ENCODE assay signal across 7 mouse cellular contexts in genomic region chr4:108030888-108031501, GRCm38 (mm10).
DNase-seq lines count a peak whose midpoint lies in the region; ATAC-seq and TF ChIP-seq lines count a peak whose summit lies in the region.

No protein-coding gene starts in this region.

- ATAC-seq in forebrain, embryonic 16.5 days: peak; percentile 13; the same call in 1 of the 2 replicates
- no peak for ATAC-seq in liver, embryonic 14.5 days (ENCODE audit: insufficient read depth)

- no peak overlapping the region for H3K27ac ChIP-seq in testis, adult 2 months (ENCODE audit: control insufficient read depth, insufficient read depth, low read depth, low read length)
- H3K27ac ChIP-seq in forebrain, embryonic 16.5 days (ENCODE audit: low read length): no peak overlapping the region
- H3K27ac ChIP-seq in liver, embryonic 14.5 days: no peak overlapping the region

- peak overlapping the region; percentile 63 for H3K9ac ChIP-seq in forebrain, embryonic 16.5 days (replicated peaks; ENCODE audit: low read depth, low read length)
- H3K9ac ChIP-seq in liver, embryonic 14.5 days (replicated peaks): no peak overlapping the region

- no peak for TF ChIP-seq POLR2A in testis, adult 2 months (IDR thresholded peaks at IDR 0.05; ENCODE audit: control insufficient read depth, low read depth, low read length)

- no peaks in the 10 kb centered on the region; the same call in 1 of the 2 replicates for H3K27me3 ChIP-seq in testis, adult 2 months (ENCODE audit: control insufficient read depth, insufficient read depth, low read length)
- peaks cover 21% of the 10 kb centered on the region for H3K27me3 ChIP-seq in forebrain, embryonic 16.5 days (replicated peaks; ENCODE audit: control insufficient read depth, insufficient read depth, low read length)
- peaks cover 41% of the 10 kb centered on the region for H3K27me3 ChIP-seq in liver, embryonic 14.5 days (ENCODE audit: control insufficient read depth, insufficient read depth, low read length)

- no peaks in the 10 kb centered on the region for H3K9me3 ChIP-seq in forebrain, embryonic 16.5 days (ENCODE audit: control insufficient read depth, low read length)
- H3K9me3 ChIP-seq in liver, embryonic 14.5 days (ENCODE audit: control insufficient read depth, low read length): no peaks in the 10 kb centered on the region

- WGBS in forebrain, embryonic 16.5 days: 1% methylated on average over 22 of the region's 22 CpGs
- 6% methylated on average over 22 of the region's 22 CpGs for WGBS in liver, embryonic 14.5 days (ENCODE audit: insufficient replicate concordance)

- H3K4me3 ChIP-seq in testis, adult 2 months (ENCODE audit: control insufficient read depth, low read depth, low read length): peak overlapping the region; percentile 23; the same call in 1 of the 2 replicates
- H3K4me3 ChIP-seq in forebrain, embryonic 16.5 days (replicated peaks; ENCODE audit: low read length): peak overlapping the region; percentile 66
- H3K4me3 ChIP-seq in liver, embryonic 14.5 days (ENCODE audit: insufficient read depth in 1 of 2, low read depth in 2 of 2, low read length in 2 of 2): peak overlapping the region in 1 of 2 experiments; percentile 43; a peak in 3 of 4 replicates

- no peak for TF ChIP-seq CTCF in testis, adult 2 months (IDR thresholded peaks at IDR 0.05; ENCODE audit: control insufficient read depth, insufficient read depth, insufficient replicate concordance, low read depth, low read length)
- TF ChIP-seq CTCF in liver, embryonic 14.5 days (IDR thresholded peaks at IDR 0.05; ENCODE audit: low read depth): no peak

- H3K4me1 ChIP-seq in testis, adult 2 months (ENCODE audit: control insufficient read depth, insufficient read depth, low read length): peaks cover 9% of the 10 kb centered on the region
- H3K4me1 ChIP-seq in forebrain, embryonic 16.5 days (replicated peaks; ENCODE audit: control insufficient read depth, insufficient read depth, low read length): peaks cover 15% of the 10 kb centered on the region
- peaks cover 4 to 14% of the 10 kb centered on the region in 2 experiments for H3K4me1 ChIP-seq in liver, embryonic 14.5 days (replicated peaks; ENCODE audit: control insufficient read depth in 2 of 2, insufficient read depth in 2 of 2, low read length in 1 of 2)

- DNase-seq in testis, postnatal 14 days (ENCODE audit: low spot score): no peak
- no peak for DNase-seq in liver, embryonic 14.5 days (ENCODE audit: low read depth in 3 of 3, low spot score in 3 of 3)
- DNase-seq in thymus, postnatal 25 days: peak; percentile 12
- no peak for DNase-seq in adipocyte (ENCODE audit: low spot score)
- no peak for DNase-seq in ovary, adult 18-20 months (ENCODE audit: low spot score)

- H3K36me3 ChIP-seq in testis, adult 2 months (ENCODE audit: control insufficient read depth, insufficient read depth, low read length): no peaks in the 10 kb centered on the region
- no peaks in the 10 kb centered on the region for H3K36me3 ChIP-seq in forebrain, embryonic 16.5 days (ENCODE audit: control insufficient read depth, insufficient read depth)
- H3K36me3 ChIP-seq in liver, embryonic 14.5 days (replicated peaks; ENCODE audit: control insufficient read depth, insufficient read depth, low read depth): no peaks in the 10 kb centered on the region

- peak overlapping the region; percentile 98 for H3K4me2 ChIP-seq in forebrain, embryonic 16.5 days (ENCODE audit: low read length)
- H3K4me2 ChIP-seq in liver, embryonic 14.5 days (ENCODE audit: low read depth): peak overlapping the region; percentile 62

- TF ChIP-seq EP300 in liver, embryonic 14.5 days (IDR thresholded peaks at IDR 0.05; ENCODE audit: low read depth): no peak
